Mouse (Mus musculus): ENCODE data around the gene Tubb2a.
"Not testable (repeated sequence)": the region's sequence is repeated elsewhere in the genome, so short reads cannot be mapped to it uniquely, and the experiment has no call there.

DNA sequence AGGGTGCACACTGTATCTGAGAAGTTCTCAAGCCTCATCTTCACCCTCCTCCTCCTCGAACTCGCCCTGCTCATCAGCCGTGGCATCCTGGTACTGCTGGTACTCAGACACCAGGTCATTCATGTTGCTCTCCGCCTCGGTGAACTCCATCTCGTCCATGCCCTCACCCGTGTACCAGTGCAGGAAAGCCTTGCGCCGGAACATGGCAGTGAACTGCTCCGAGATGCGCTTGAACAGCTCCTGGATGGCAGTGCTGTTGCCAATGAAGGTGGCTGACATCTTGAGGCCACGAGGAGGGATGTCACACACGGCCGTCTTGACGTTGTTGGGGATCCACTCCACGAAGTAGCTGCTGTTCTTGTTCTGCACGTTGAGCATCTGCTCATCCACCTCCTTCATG lies 3.4 kb downstream of the Tubb2a start:
- not testable (repeated sequence) for TF ChIP-seq CTCF (IDR thresholded peaks at IDR 0.05; ENCODE audit: control insufficient read depth, insufficient read depth, insufficient read length); MAX (IDR thresholded peaks at IDR 0.05); FOSL1 (IDR thresholded peaks at IDR 0.05; ENCODE audit: insufficient read depth, low read length, poor library complexity, severe bottlenecking); MYOG (IDR thresholded peaks at IDR 0.05; ENCODE audit: control insufficient read depth, extremely low read depth, insufficient read length); USF1 (IDR thresholded peaks at IDR 0.05; ENCODE audit: low read depth)

Data from C2C12 (cell line).